Mouse (Mus musculus) heart, embryonic 10.5 days (tissue): ENCODE measurements around the gene Grap2. TPM values are rescaled to one million over a fixed set of nuclear protein-coding genes. Genes with fewer than 3 reads are reported as not detected.

ENCODE experiments used
- DNase-seq: peaks from one replicate; pipeline ENCODE4 v3.0.0-alpha.2; 2017; ENCODE audit warnings: low spot score
- H3K27ac ChIP-seq: fragments of 300-500 bp; sonication (generic); 2 replicates; pipeline ENCODE4 v1.5.1; 2016; ENCODE audit warnings: mild to moderate bottlenecking
- H3K27me3 ChIP-seq: fragments of 300-500 bp; sonication (generic); 2 replicates; pipeline ENCODE4 v1.6.1; 2016; ENCODE audit warnings: mild to moderate bottlenecking; ENCODE audit not compliant: poor library complexity, insufficient read depth, severe bottlenecking
- H3K36me3 ChIP-seq: fragments of 300-500 bp; sonication (generic); 2 replicates; pipeline ENCODE4 v1.6.1; 2016; ENCODE audit warnings: mild to moderate bottlenecking, moderate library complexity
- H3K4me1 ChIP-seq: fragments of 300-500 bp; sonication (generic); 2 replicates; pipeline ENCODE4 v1.6.1; 2016; ENCODE audit warnings: mild to moderate bottlenecking
- H3K4me3 ChIP-seq: fragments of 300-500 bp; sonication (generic); 2 replicates; pipeline ENCODE4 v1.5.1; 2016; ENCODE audit warnings: mild to moderate bottlenecking, moderate library complexity
- H3K9me3 ChIP-seq: fragments of 300-500 bp; sonication (generic); 2 replicates; pipeline ENCODE4 v1.6.1; 2016; ENCODE audit warnings: mild to moderate bottlenecking, moderate library complexity
- WGBS: fragments of 180-500 bp; shearing (Covaris S2); methylation state at CpG from one replicate; pipeline ENCODE4 v1.1.7; 2016; 5-methylcytosine and 5-hydroxymethylcytosine counted together
- polyA plus RNA-seq: library from polyadenylated mRNA; unstranded; fragments of >200 nt; fragmentation: Nextera tagmentation; extraction: Ambion mirVana; gene quantifications from 2 replicates; pipeline ENCODE4 v1.2.1, GENCODE M21; 2016

Gene Grap2
- polyA plus RNA-seq, 1 experiment from 2014 or later = 5.0 TPM

- DNase-seq = no peak
- Histone ChIP-seq H3K36me3 (no peaks in the 10 kb centered on the region), H3K9me3 (no peaks in the 10 kb centered on the region), H3K4me1 (peaks cover 32% of the 10 kb centered on the region), H3K27ac (no peak overlapping the region), H3K4me3 (no peak overlapping the region), H3K27me3 (peaks cover 31% of the 10 kb centered on the region)
- 41% methylated on average over 13 of the region's 13 CpGs for WGBS
Measured at GRCm38 (mm10) chr15:80636757-80637372, 64.5 kb downstream of the Grap2 start.

- DNase-seq = no peak
- Histone ChIP-seq H3K4me3 (no peak overlapping the region), H3K9me3 (no peaks in the 10 kb centered on the region), H3K36me3 (no peaks in the 10 kb centered on the region), H3K27ac (no peak overlapping the region), H3K4me1 (peaks cover 29% of the 10 kb centered on the region), H3K27me3 (peaks cover 13% of the 10 kb centered on the region)
- WGBS = 24% methylated on average over 11 of the region's 11 CpGs
Measured at GRCm38 (mm10) chr15:80639071-80639702, 66.8 kb downstream of the Grap2 start.

GRCm38 (mm10) chr15:80639874-80640273 is 67.5 kb downstream of the Grap2 start:
- 73% methylated on average over 3 of the region's 3 CpGs for WGBS
- DNase-seq = no peak
- no peaks in the 10 kb centered on the region for H3K9me3 ChIP-seq

GRCm38 (mm10) chr15:80641702-80642435 is 69.5 kb downstream of the Grap2 start:
- no peaks in the 10 kb centered on the region for H3K9me3 ChIP-seq
- no peak for DNase-seq
- H3K36me3 ChIP-seq = no peaks in the 10 kb centered on the region
- peaks cover 23% of the 10 kb centered on the region for H3K4me1 ChIP-seq
- no peak overlapping the region for H3K4me3 ChIP-seq
- WGBS = 84% methylated on average over 2 of the region's 2 CpGs
- H3K27me3 ChIP-seq = peaks cover 5% of the 10 kb centered on the region; the same call in 1 of the 2 replicates
- no peak overlapping the region for H3K27ac ChIP-seq

More at GRCm38 (mm10) chr15:80639874-80640273, 67.5 kb downstream of the Grap2 start:
- Histone ChIP-seq H3K27ac (no peak overlapping the region), H3K36me3 (no peaks in the 10 kb centered on the region), H3K27me3 (peaks cover 13% of the 10 kb centered on the region), H3K4me1 (peaks cover 24% of the 10 kb centered on the region), H3K4me3 (no peak overlapping the region)

GRCm38 (mm10) chr15:80645006-80645797 is 72.8 kb downstream of the Grap2 start:
- no peak for DNase-seq
- Histone ChIP-seq H3K4me3 (no peak overlapping the region), H3K36me3 (no peaks in the 10 kb centered on the region), H3K27ac (no peak overlapping the region), H3K4me1 (peaks cover 18% of the 10 kb centered on the region), H3K9me3 (no peaks in the 10 kb centered on the region), H3K27me3 (peaks cover 27% of the 10 kb centered on the region; the same call in 1 of the 2 replicates)
- 76% methylated on average over 17 of the region's 17 CpGs for WGBS

GRCm38 (mm10) chr15:80648977-80649606 is 76.7 kb downstream of the Grap2 start:
- H3K9me3 ChIP-seq = no peaks in the 10 kb centered on the region
- H3K27me3 ChIP-seq = peaks cover 44% of the 10 kb centered on the region; the same call in 1 of the 2 replicates
- peaks cover 27% of the 10 kb centered on the region for H3K4me1 ChIP-seq
- WGBS = 64% methylated on average over 15 of the region's 15 CpGs
- H3K27ac ChIP-seq = no peak overlapping the region
- no peak for DNase-seq
- H3K4me3 ChIP-seq = no peak overlapping the region
- no peaks in the 10 kb centered on the region for H3K36me3 ChIP-seq

- peaks cover 45% of the 10 kb centered on the region; the same call in 1 of the 2 replicates for H3K27me3 ChIP-seq
- H3K4me3 ChIP-seq = no peak overlapping the region
- WGBS = 77% methylated on average over 2 of the region's 2 CpGs
- no peaks in the 10 kb centered on the region for H3K9me3 ChIP-seq
- peaks cover 27% of the 10 kb centered on the region for H3K4me1 ChIP-seq
- no peak overlapping the region for H3K27ac ChIP-seq
- no peak for DNase-seq
- H3K36me3 ChIP-seq = no peaks in the 10 kb centered on the region
Measured at GRCm38 (mm10) chr15:80650412-80650811, 78.0 kb downstream of the Grap2 start.

GRCm38 (mm10) chr15:80653865-80654264 is 81.5 kb downstream of the Grap2 start:
- Histone ChIP-seq H3K9me3 (no peaks in the 10 kb centered on the region), H3K27ac (no peak overlapping the region), H3K27me3 (peaks cover 31% of the 10 kb centered on the region; the same call in 1 of the 2 replicates), H3K4me3 (no peak overlapping the region), H3K36me3 (no peaks in the 10 kb centered on the region), H3K4me1 (peaks cover 16% of the 10 kb centered on the region)
- WGBS = 52% methylated on average over 8 of the region's 8 CpGs
- DNase-seq = no peak

- Histone ChIP-seq H3K9me3 (no peaks in the 10 kb centered on the region), H3K36me3 (no peaks in the 10 kb centered on the region), H3K4me3 (no peak overlapping the region), H3K27me3 (peaks cover 6% of the 10 kb centered on the region; the same call in 1 of the 2 replicates), H3K27ac (no peak overlapping the region), H3K4me1 (peaks cover 4% of the 10 kb centered on the region)
- no peak for DNase-seq
- WGBS = 71% methylated on average over 6 of the region's 6 CpGs
Measured at GRCm38 (mm10) chr15:80658815-80659471, 86.5 kb downstream of the Grap2 start.

GRCm38 (mm10) chr15:80660963-80661362 is 88.6 kb downstream of the Grap2 start:
- peaks cover 10% of the 10 kb centered on the region for H3K4me1 ChIP-seq
- peaks cover 9% of the 10 kb centered on the region; the same call in 1 of the 2 replicates for H3K27me3 ChIP-seq
- H3K27ac ChIP-seq = no peak overlapping the region; the same call in 1 of the 2 replicates
- no peak overlapping the region for H3K4me3 ChIP-seq
- no peak for DNase-seq
- 56% methylated on average over 4 of the region's 4 CpGs for WGBS
- no peaks in the 10 kb centered on the region for H3K36me3 ChIP-seq
- H3K9me3 ChIP-seq = no peaks in the 10 kb centered on the region

GRCm38 (mm10) chr15:80664444-80664843 is 92.0 kb downstream of the Grap2 start:
- peaks cover 10% of the 10 kb centered on the region for H3K4me1 ChIP-seq
- no peak overlapping the region for H3K27ac ChIP-seq
- H3K36me3 ChIP-seq = no peaks in the 10 kb centered on the region
- DNase-seq = no peak
- no peak overlapping the region for H3K4me3 ChIP-seq
- no peaks in the 10 kb centered on the region for H3K9me3 ChIP-seq
- H3K27me3 ChIP-seq = peaks cover 14% of the 10 kb centered on the region
- 58% methylated on average over 4 of the region's 4 CpGs for WGBS
